Mouse (Mus musculus) lung, postnatal 25 days (tissue): Measurements from ENCODE around the gene Ubl4a.
"Not testable (repeated sequence)": the region's sequence is repeated elsewhere in the genome, so short reads cannot be mapped to it uniquely, and the experiment has no call there.

Experiments
- DNase-seq: peaks from one replicate; pipeline ENCODE4 v3.0.0; 2022; ENCODE audit warnings: low spot score

The Ubl4a gene

GRCm38 (mm10) chrX:74372888-74373549 is at the start of gene Ubl4a, which contains the start of gene Slc10a3:
Gene Ubl4a (minus strand): TSS chrX:74373218.
Gene Slc10a3 (minus strand): TSS chrX:74373349.
- DNase-seq = peak; percentile 92

GRCm38 (mm10) chrX:74413377-74413776 is 40.4 kb upstream of the Ubl4a start:
- peak; percentile 77 for DNase-seq

GRCm38 (mm10) chrX:74408340-74408739 is 35.3 kb upstream of the Ubl4a start:
- no peak for DNase-seq

GRCm38 (mm10) chrX:74400136-74400535 is 27.1 kb upstream of the Ubl4a start:
- no peak for DNase-seq

GRCm38 (mm10) chrX:74392535-74393443 is 19.8 kb upstream of the Ubl4a start, which contains the start of the genes Fam3a and Ikbkg:
Gene Fam3a (minus strand): TSS chrX:74393272.
Gene Ikbkg (plus strand): TSS chrX:74393290.
- peak; percentile 90 for DNase-seq

GRCm38 (mm10) chrX:74388153-74388552 is 15.1 kb upstream of the Ubl4a start:
- no peak for DNase-seq

GRCm38 (mm10) chrX:74384451-74384850 is 11.4 kb upstream of the Ubl4a start:
- no peak for DNase-seq

GRCm38 (mm10) chrX:74368209-74368909 is 4.7 kb downstream of the Ubl4a start:
- DNase-seq = peak; percentile 71

- no peak for DNase-seq
Measured at GRCm38 (mm10) chrX:74367512-74367911, 5.5 kb downstream of the Ubl4a start.

GRCm38 (mm10) chrX:74359171-74359570 is 13.8 kb downstream of the Ubl4a start:
- peak; percentile 29 for DNase-seq

GRCm38 (mm10) chrX:74357069-74357468 is 15.9 kb downstream of the Ubl4a start:
- not testable (repeated sequence) for DNase-seq

GRCm38 (mm10) chrX:74353467-74353770 is 19.6 kb downstream of the Ubl4a start, which contains the start of gene Lage3:
Gene Lage3 (minus strand): TSS chrX:74353618.
- peak; percentile 82 for DNase-seq

GRCm38 (mm10) chrX:74352645-74353466 is 20.2 kb downstream of the Ubl4a start:
- no peak for DNase-seq

GRCm38 (mm10) chrX:74330166-74330930 is 42.7 kb downstream of the Ubl4a start:
- no peak for DNase-seq

- DNase-seq = no peak
Measured at GRCm38 (mm10) chrX:74329215-74329671, 43.8 kb downstream of the Ubl4a start.

- DNase-seq = peak; percentile 51
Measured at GRCm38 (mm10) chrX:74328725-74329161, 44.3 kb downstream of the Ubl4a start, which contains the start of gene Plxna3. Gene Plxna3 (plus strand): TSS chrX:74329066.
